Comparison of ENCODE assay signal across 34 mouse cellular contexts in genomic region chr16:89520996-89521395, GRCm38 (mm10). TPM values are rescaled to one million over a fixed set of nuclear protein-coding genes. Genes with fewer than 3 reads are reported as not detected.
DNase-seq lines count a peak whose midpoint lies in the region; ATAC-seq and TF ChIP-seq lines count a peak whose summit lies in the region.
"Had no signal": no experiment of that assay in that cellular context is flagged by ENCODE, and none has a peak within 500 bp of the region (broad histone marks: within the 10 kb centered on the region; RNA-seq: fewer than 3 reads in every experiment).

No protein-coding gene starts in this region.

- H3K9ac ChIP-seq in lung, postnatal 0 days (replicated peaks; ENCODE audit: low read depth) = no peak overlapping the region
- H3K9ac ChIP-seq in forebrain, embryonic 11.5 days (ENCODE audit: low read length) = no peak overlapping the region
- H3K9ac ChIP-seq: embryonic facial prominence, embryonic 15.5 days; forebrain, embryonic 13.5 days; heart, embryonic 12.5 days; heart, embryonic 15.5 days; hindbrain, embryonic 14.5 days had no signal

- H3K9me3 ChIP-seq in lung, postnatal 0 days (ENCODE audit: low read length) = no peaks in the 10 kb centered on the region
- no peaks in the 10 kb centered on the region for H3K9me3 ChIP-seq in forebrain, embryonic 11.5 days (ENCODE audit: control insufficient read depth, low read length)
- H3K9me3 ChIP-seq: embryonic facial prominence, embryonic 15.5 days; forebrain, embryonic 13.5 days; heart, embryonic 12.5 days; heart, embryonic 15.5 days; hindbrain, embryonic 10.5 days had no signal

- TF ChIP-seq EP300 in lung, postnatal 0 days (IDR thresholded peaks at IDR 0.05) = no peak

- ATAC-seq in lung, postnatal 0 days = peak; percentile 55
- no peak for ATAC-seq in forebrain, embryonic 11.5 days (replicated peaks; ENCODE audit: low FRiP score)
- ATAC-seq: CD4-positive, CD25-positive, alpha-beta regulatory T cell, adult 4 months had no signal

- no peaks in the 10 kb centered on the region for H3K4me1 ChIP-seq in lung, postnatal 0 days (ENCODE audit: insufficient read depth, low read depth, low read length)
- H3K4me1 ChIP-seq in thymus, adult 2 months (replicated peaks; ENCODE audit: control insufficient read depth, insufficient read depth, low read length) = no peaks in the 10 kb centered on the region
- H3K4me1 ChIP-seq in forebrain, embryonic 11.5 days (replicated peaks; ENCODE audit: control insufficient read depth, insufficient read depth, low read length) = no peaks in the 10 kb centered on the region
- H3K4me1 ChIP-seq: embryonic facial prominence, embryonic 15.5 days; forebrain, embryonic 13.5 days; heart, embryonic 12.5 days; hindbrain, embryonic 10.5 days had no signal

- DNase-seq in fat pad, adult 2 months (ENCODE audit: extremely low read depth, low read depth, low spot score) = peak; percentile 49
- DNase-seq in gonadal fat pad, adult 2 months (ENCODE audit: low read depth) = peak; percentile 49
- DNase-seq in lung, postnatal 0 days (ENCODE audit: low spot score) = peak; percentile 49
- peak; percentile 42 for DNase-seq in lung, postnatal 25 days (ENCODE audit: low spot score)
- DNase-seq in thymus, adult 2 months = no peak
- no peak for DNase-seq in gastrocnemius, postnatal 4 days (ENCODE audit: low spot score in 2 of 2)
- DNase-seq in forebrain, embryonic 11.5 days (ENCODE audit: low spot score) = no peak
- DNase-seq: adrenal gland, adult 2 months; adrenal gland, postnatal 14 days; cerebellum, adult 11 months; cerebellum, adult 2 months; cerebellum, adult 9-11 months; cerebellum, postnatal 36 days; embryo, embryonic 11 days; gastrocnemius, postnatal 10 days; gastrocnemius, postnatal 36 days; heart, postnatal 36 days had no signal

- H3K36me3 ChIP-seq in lung, postnatal 0 days (ENCODE audit: insufficient read depth, low read length) = no peaks in the 10 kb centered on the region
- H3K36me3 ChIP-seq in thymus, adult 2 months (ENCODE audit: control insufficient read depth, insufficient read depth, low read length) = no peaks in the 10 kb centered on the region
- no peaks in the 10 kb centered on the region for H3K36me3 ChIP-seq in forebrain, embryonic 11.5 days (ENCODE audit: control insufficient read depth, insufficient read depth, low read length)
- H3K36me3 ChIP-seq: embryonic facial prominence, embryonic 15.5 days; heart, embryonic 12.5 days; heart, embryonic 15.5 days; hindbrain, embryonic 10.5 days had no signal

- H3K27ac ChIP-seq in lung, postnatal 0 days (ENCODE audit: low read length) = no peak overlapping the region
- no peak overlapping the region for H3K27ac ChIP-seq in thymus, adult 2 months (ENCODE audit: control insufficient read depth, insufficient read depth, low read length)
- H3K27ac ChIP-seq in forebrain, embryonic 11.5 days (ENCODE audit: low read depth, low read length) = no peak overlapping the region
- H3K27ac ChIP-seq: forebrain, embryonic 13.5 days; heart, embryonic 15.5 days; hindbrain, embryonic 10.5 days; hindbrain, embryonic 14.5 days had no signal

- TF ChIP-seq POLR2A in thymus, adult 2 months (IDR thresholded peaks at IDR 0.05; ENCODE audit: control insufficient read depth, extremely low read depth, insufficient read depth, low read length, poor library complexity) = no peak

- H3K4me3 ChIP-seq in lung, postnatal 0 days (ENCODE audit: low read depth, low read length) = no peak overlapping the region
- H3K4me3 ChIP-seq in thymus, adult 2 months (ENCODE audit: control insufficient read depth, insufficient read depth, low read length) = no peak overlapping the region
- no peak overlapping the region for H3K4me3 ChIP-seq in forebrain, embryonic 11.5 days (ENCODE audit: low read depth, low read length)
- H3K4me3 ChIP-seq: embryonic facial prominence, embryonic 15.5 days; forebrain, embryonic 13.5 days; heart, embryonic 12.5 days; heart, embryonic 15.5 days; hindbrain, embryonic 10.5 days had no signal

- TF ChIP-seq CTCF in lung, postnatal 0 days (IDR thresholded peaks at IDR 0.05) = no peak
- no peak for TF ChIP-seq CTCF in thymus, adult 2 months (IDR thresholded peaks at IDR 0.05; ENCODE audit: borderline replicate concordance, control insufficient read depth, extremely low read depth, insufficient read depth, low read length, poor library complexity)

- WGBS in lung, postnatal 0 days = 71% methylated on average over 4 of the region's 4 CpGs
- 92% methylated on average over 4 of the region's 4 CpGs for WGBS in thymus, adult 2 months
- 93% methylated on average over 4 of the region's 4 CpGs for WGBS in forebrain, embryonic 11.5 days

- no peak overlapping the region for H3K4me2 ChIP-seq in lung, postnatal 0 days (replicated peaks; ENCODE audit: low read depth, low read length)
- H3K4me2 ChIP-seq in forebrain, embryonic 11.5 days (ENCODE audit: low read depth, low read length, severe bottlenecking) = no peak overlapping the region
- H3K4me2 ChIP-seq: embryonic facial prominence, embryonic 15.5 days; forebrain, embryonic 13.5 days; heart, embryonic 12.5 days; heart, embryonic 15.5 days; hindbrain, embryonic 14.5 days had no signal

- H3K27me3 ChIP-seq in lung, postnatal 0 days (replicated peaks; ENCODE audit: insufficient read depth, low read length) = no peaks in the 10 kb centered on the region
- no peaks in the 10 kb centered on the region for H3K27me3 ChIP-seq in thymus, adult 2 months (ENCODE audit: control insufficient read depth, insufficient read depth, low read length)
- no peaks in the 10 kb centered on the region for H3K27me3 ChIP-seq in forebrain, embryonic 11.5 days (ENCODE audit: control insufficient read depth, insufficient read depth, low read length)
- H3K27me3 ChIP-seq: embryonic facial prominence, embryonic 15.5 days; forebrain, embryonic 13.5 days; heart, embryonic 12.5 days; heart, embryonic 15.5 days had no signal

RNA-seq across cellular contexts. Expression of gene Krtap7-1, which starts 12.9 kb away (rescaled TPM):
- not detected in 2 replicates for polyA plus RNA-seq in gonadal fat pad, adult 2 months (2012; rRNA removed)
- not detected in 2 replicates for polyA plus RNA-seq in lung, postnatal 0 days (2015; fragmentation: Nextera tagmentation; extraction: Ambion mirVana)
- polyA plus RNA-seq in thymus, adult 2 months (2012; rRNA removed) = not detected in 2 replicates
- total RNA-seq in gastrocnemius, postnatal 4 days (2021) = not detected
- polyA plus RNA-seq in forebrain, embryonic 11.5 days (2014; fragmentation: Nextera tagmentation; extraction: Ambion mirVana) = not detected in 2 replicates
- total RNA-seq: adrenal gland, adult 2 months; adrenal gland, postnatal 14 days; adrenal gland, postnatal 4 days; gastrocnemius, adult 18-20 months; gastrocnemius, postnatal 36 days; heart, adult 18-20 months; heart, postnatal 10 days; heart, postnatal 36 days; MEL had no signal
- polyA plus RNA-seq: adrenal gland, adult 2 months; C2C12; CD4-positive, CD25-positive, alpha-beta regulatory T cell, adult 4 months; cerebellum, adult 2 months; cortical plate, adult 2 months; embryonic facial prominence, embryonic 11.5 days; forebrain, embryonic 13.5 days; forebrain, embryonic 16.5 days; heart, embryonic 12.5 days; heart, embryonic 15.5 days; hindbrain, embryonic 10.5 days; hindbrain, embryonic 14.5 days; intestine, embryonic 14.5 days had no signal

RNA-seq across cellular contexts. Expression of gene Krtap8-1, which starts 33.2 kb away (rescaled TPM):
- polyA plus RNA-seq in gonadal fat pad, adult 2 months (2012; rRNA removed) = not detected in 2 replicates
- not detected in 2 replicates for polyA plus RNA-seq in lung, postnatal 0 days (2015; fragmentation: Nextera tagmentation; extraction: Ambion mirVana)
- not detected in 2 replicates for polyA plus RNA-seq in thymus, adult 2 months (2012; rRNA removed)
- not detected for total RNA-seq in gastrocnemius, postnatal 4 days (2021)
- not detected in 2 replicates for polyA plus RNA-seq in forebrain, embryonic 11.5 days (2014; fragmentation: Nextera tagmentation; extraction: Ambion mirVana)
- total RNA-seq: adrenal gland, adult 2 months; adrenal gland, postnatal 14 days; adrenal gland, postnatal 4 days; gastrocnemius, adult 18-20 months; gastrocnemius, postnatal 36 days; heart, adult 18-20 months; heart, postnatal 10 days; heart, postnatal 36 days; MEL had no signal
- polyA plus RNA-seq: adrenal gland, adult 2 months; C2C12; CD4-positive, CD25-positive, alpha-beta regulatory T cell, adult 4 months; cerebellum, adult 2 months; cortical plate, adult 2 months; embryonic facial prominence, embryonic 11.5 days; forebrain, embryonic 13.5 days; forebrain, embryonic 16.5 days; heart, embryonic 12.5 days; heart, embryonic 15.5 days; hindbrain, embryonic 10.5 days; hindbrain, embryonic 14.5 days; intestine, embryonic 14.5 days had no signal

RNA-seq across cellular contexts. Expression of gene Krtap11-1, which starts 50.0 kb away (rescaled TPM):
- polyA plus RNA-seq in gonadal fat pad, adult 2 months (2012; rRNA removed) = 0.16 and 0.32 TPM in 2 replicates
- polyA plus RNA-seq in lung, postnatal 0 days (2015; fragmentation: Nextera tagmentation; extraction: Ambion mirVana) = not detected in 2 replicates
- polyA plus RNA-seq in thymus, adult 2 months (2012; rRNA removed) = not detected in 2 replicates
- total RNA-seq in gastrocnemius, postnatal 4 days (2021) = not detected
- polyA plus RNA-seq in forebrain, embryonic 11.5 days (2014; fragmentation: Nextera tagmentation; extraction: Ambion mirVana) = not detected in 2 replicates
- total RNA-seq: adrenal gland, adult 2 months; adrenal gland, postnatal 14 days; adrenal gland, postnatal 4 days; gastrocnemius, adult 18-20 months; gastrocnemius, postnatal 10 days; gastrocnemius, postnatal 36 days; heart, adult 18-20 months; heart, postnatal 10 days; heart, postnatal 36 days; MEL had no signal
- polyA plus RNA-seq: adrenal gland, adult 2 months; C2C12; CD4-positive, CD25-positive, alpha-beta regulatory T cell, adult 4 months; cerebellum, adult 2 months; cortical plate, adult 2 months; embryonic facial prominence, embryonic 11.5 days; forebrain, embryonic 13.5 days; forebrain, embryonic 16.5 days; heart, embryonic 12.5 days; heart, embryonic 15.5 days; hindbrain, embryonic 10.5 days; hindbrain, embryonic 14.5 days; intestine, embryonic 14.5 days had no signal

Comparison
In these comparisons a context has a peak if more than half of its experiments do, and no peak if none do; other contexts are left out.
1. DNase-seq: peak in fat pad, adult 2 months (single experiment), gonadal fat pad, adult 2 months (single experiment), lung, postnatal 0 days (single experiment) and lung, postnatal 25 days (single experiment); none in thymus, adult 2 months (single experiment), gastrocnemius, postnatal 4 days (0 of 2) and forebrain, embryonic 11.5 days (single experiment).